Mouse (Mus musculus): ENCODE measurements around the gene Tha1.
A peak's percentile ranks its signal among the peaks of the same experiment; 100 is the strongest.

The Tha1 gene

DNA sequence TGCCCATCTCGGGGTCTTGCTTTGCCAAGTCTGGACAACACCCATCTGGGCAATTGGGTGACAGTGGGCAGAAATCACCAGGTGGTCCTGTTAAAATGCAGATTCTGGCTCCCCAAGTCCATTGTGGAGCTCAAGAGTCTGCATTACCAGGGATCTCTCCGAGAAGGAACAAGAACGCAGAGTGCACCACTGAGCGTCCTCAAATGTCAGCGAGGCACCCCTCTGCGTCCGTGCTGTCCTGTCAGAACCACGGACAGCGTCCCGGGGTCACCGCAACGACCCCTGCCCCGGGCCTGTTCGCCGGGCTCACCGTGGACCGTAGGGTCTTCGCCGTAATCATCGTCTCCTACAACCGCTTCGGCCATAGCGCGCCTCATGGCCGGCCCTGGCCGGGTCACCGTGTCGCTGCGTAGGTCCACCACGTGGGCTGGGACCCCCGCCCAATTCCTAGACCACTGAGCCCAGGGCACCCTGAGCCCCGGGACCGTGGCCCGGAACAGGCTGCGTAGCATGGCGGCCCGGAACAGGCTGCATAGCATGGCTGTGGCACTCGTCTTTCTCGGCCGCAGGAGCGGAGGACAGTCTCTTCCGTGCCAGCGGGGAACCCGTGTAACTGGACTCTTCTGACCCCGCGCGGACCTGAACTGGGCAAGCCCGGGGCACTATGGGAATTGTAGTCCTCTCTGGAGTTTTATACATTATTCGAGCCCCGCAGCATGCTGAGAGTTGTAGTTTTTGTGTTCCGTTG, at the start of gene Tha1:
TSS of gene Tha1 (minus strand) at position 621 of the 748 bp plus-strand sequence.
- peak; percentile 78 for DNase-seq

DNA sequence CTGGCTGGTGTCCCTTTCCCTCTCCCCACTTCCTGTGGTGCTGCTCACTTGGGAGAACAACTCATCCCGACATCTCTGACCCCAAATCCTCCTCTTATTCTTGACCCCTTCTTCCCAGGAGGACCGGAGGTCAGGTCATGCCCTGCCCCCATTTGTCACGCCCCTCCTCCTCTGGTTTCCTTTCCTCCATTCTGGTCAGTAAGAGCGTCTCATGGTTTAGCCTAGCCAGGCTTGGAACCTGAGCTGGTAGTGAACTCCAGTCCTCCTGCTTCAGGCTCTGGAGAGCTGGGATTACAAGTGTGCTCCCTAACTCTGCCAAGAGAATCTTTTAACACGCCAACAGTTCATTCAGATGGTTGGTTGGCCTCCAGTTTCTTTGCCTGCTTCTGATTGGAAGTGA, 45.9 kb upstream of the Tha1 start:
- no peak for DNase-seq

DNA sequence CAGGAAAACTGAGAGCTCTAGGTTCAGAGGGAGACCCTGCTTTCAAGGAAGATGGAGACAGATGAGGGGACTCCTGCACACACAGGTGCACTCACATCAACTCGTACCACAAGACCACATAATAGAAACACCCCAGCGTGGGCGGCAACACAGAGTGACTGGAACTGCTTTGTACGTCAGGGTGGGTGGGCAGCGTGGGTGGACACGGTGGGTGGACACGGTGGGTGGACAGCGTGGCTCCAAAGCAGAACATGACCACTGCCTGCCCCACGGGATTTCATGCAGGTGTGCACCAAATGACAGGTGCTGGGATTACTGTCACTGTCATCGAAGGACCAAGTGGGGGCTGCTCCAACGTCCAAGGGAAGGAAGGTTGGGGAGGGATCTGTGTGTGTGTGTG, 45.3 kb upstream of the Tha1 start:
- no peak for DNase-seq

DNA sequence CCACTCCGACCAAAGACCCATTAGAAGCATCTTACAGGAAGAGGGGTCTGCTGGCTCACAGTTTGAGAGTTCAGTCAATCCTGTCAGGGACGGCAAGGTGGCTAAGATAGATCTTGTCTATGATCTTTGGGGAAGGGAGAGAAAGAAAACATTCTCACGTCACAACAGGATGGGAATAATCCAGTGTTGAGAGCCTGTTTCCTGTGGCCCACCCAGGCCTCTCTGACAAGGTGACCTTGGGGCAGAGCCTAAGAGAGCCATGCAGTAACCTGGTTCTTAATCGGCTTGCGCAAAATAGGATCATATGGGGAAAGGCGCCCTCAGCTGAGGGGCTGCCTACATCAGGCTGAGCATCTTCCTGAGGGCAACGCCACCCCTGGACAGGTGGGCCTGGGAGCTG, 42.6 kb upstream of the Tha1 start:
- DNase-seq = no peak

DNA sequence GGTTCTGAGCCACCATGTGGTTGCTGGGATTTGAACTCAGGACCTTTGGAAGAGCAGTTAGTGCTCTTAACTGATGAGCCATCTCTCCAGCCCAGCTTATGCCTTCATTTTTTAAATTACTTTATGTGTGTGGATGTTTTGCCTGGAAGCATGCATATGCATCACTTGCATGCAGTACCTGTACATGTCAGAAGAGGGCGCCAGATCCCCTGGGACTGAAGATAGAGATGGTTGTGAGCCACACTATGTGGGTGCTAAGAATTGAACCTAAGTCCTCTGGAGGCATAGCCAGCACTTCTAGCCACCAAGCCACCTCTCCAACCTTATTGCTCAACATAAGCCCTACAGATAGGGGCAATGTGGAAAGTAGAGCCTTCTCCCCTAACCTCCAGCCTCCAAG, 42.1 kb upstream of the Tha1 start:
- DNase-seq = peak; percentile 72

DNA sequence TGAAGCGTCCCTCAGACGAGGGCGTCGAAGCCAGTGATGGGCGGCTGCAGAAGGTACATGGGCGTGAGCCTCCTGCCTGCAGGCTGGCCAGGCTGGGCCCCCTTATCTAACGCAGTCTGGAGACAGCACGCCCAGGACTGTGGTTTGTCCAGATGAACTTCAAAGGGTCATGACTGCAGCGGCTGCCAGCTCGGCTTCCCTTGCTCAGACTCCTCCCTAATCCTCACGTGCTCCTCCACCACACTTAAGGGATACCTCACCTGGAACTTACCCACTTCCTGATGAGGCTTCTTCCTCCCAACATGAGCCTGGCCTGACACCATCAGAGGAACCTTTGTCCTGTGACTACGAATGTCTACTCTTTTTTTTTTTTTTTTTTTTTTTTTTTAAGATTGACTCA, 41.2 kb upstream of the Tha1 start:
- no peak for DNase-seq

DNA sequence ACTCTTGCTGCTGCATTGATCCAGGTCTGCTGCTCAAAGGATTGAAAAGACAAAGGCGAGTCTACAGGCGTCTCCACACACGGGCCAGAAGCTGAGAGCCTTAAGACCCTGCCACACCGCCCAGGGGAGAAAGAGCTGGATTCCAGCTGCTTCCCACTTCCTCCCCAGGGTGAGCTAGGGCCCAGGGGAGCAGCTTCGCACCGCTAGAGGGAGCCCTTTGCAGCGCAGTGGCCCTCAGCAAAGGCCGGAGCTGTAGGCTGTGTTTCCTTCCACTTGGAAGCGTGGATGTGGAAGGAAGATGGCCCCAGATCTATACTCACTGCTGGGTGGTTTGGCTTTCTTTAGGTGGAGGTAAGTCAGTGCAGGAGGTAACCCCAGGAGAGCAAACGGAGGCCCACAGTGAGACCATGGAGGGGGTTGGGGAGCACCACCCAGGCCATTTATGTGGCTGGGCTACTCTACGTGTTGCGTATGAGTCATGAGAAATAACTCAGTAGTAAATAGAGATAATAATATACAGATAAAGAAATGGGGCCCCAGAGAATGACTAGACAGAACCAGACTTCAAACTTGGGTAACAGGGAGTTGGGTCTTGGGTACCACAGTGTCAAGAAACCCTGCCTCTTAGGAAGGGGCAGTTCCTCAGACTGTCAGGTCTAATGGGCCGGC, 39.5 kb upstream of the Tha1 start:
- DNase-seq = peak; percentile 92

DNA sequence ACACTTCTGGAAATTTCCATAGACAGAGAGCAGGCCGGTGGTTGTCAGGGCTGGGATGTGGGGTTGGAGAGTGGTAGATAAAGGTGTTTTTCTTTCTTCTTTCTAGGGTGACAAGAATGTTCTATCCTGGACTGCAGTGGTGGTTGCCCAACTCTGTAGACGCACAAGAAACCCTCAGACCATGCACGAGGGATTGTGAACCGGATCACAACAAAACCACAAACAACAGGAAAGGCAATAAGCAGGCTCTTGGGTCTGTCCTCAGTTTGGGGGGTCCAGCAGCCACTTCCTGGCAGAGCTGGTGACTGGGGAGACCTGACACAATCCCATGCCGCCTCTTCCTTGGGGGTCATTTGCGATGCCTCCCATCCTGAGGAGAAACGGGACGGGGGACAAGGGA, 36.1 kb upstream of the Tha1 start:
- DNase-seq = no peak

DNA sequence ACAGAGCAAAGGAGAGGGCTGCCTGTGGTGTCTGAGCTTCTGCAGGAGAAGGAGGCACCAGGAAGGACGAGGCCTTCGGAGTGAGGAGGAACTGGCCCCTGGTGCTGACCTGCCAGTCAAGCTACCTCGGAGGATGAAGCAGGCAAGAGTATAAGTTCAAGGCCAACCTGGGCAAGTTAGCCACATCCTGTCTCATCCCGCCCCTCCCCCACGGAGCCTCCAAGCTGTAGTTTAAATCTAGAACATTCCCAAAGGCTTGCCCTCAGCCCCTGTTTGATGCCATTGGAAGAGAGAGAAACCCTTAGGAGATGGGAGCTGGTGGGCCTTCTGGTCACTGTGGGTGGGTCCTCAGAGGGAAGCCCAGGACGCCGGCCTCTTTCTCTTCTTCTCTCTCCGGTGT, 31.2 kb upstream of the Tha1 start:
- peak; percentile 67 for DNase-seq

DNA sequence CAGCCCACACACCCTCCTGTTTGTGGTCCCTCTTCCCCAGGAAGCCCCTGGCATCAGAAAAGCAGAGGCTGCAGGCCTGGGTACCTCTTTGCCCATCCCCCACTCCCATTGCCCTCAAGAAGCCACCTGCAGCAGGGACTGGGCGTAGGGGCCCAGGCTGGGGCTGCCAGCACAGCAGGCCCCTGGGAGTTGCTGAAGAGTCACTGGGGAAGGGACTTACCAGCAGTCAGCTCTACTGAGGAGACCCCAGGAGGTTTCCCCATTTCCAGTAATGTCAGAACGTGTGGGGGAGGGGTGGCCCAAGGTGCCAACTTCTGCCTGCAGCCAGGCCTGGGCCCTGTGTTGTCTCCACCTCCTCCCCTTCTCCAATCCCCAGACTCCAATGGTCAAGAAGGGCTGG, 29.0 kb upstream of the Tha1 start:
- peak; percentile 83 for DNase-seq

DNA sequence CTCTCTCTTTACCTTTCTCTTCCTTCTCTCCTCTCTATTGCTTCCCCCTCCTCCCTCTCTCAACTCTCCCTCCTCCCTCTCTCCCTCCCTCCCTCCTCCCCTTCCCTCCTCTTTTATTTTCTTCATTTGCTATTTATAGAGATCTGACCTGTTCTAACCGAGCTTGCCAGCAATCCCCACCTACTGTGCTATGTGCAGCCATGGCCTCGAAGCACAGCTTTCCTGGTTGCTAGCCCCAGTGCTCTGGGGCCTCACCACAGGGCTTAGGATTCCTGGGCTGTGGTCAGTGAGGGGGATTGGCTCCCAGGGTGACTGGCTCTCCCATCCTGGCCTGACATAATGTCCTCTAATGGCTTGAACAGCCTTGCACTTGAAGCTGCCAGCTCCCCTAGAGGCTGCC, 23.3 kb upstream of the Tha1 start:
- no peak for DNase-seq

DNA sequence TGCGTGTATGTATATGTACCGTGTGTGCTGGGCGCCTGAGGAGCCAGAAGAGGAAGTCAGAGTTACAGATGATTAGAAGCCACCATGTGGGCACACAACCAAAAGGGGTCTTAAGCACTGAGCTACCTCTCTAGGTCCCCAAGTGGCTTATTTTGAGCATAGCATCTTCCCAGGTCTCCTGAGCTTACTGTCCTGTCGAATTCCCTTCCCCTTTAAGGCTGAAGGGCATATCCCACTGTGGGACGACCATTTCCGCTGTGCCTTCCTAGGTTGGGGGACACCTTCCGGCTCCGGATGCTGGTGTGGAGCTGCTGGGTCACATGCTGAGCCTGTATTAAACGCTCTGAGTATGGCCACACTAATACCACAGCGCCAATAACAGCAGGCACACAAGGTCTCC, 21.4 kb upstream of the Tha1 start:
- no peak for DNase-seq

DNA sequence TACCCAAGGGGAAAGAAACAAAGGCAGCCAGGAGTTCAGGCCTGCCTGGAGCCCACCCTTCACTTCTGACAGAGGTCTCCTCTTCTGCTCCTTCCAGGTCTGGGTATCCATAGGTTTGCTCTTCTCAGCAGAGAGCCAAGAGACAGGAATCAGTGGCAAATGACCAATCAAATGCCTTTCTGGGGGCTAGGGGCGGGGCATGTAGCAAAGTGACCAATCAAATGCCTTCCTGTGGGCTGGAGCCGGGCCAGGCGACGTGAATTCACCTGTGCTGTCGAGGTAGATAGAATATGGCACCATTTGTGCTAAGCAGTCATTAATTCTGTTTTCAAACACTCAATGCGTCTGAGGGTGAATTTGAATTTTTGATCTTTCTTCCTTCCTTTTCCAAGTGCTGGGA, 18.9 kb upstream of the Tha1 start:
- DNase-seq = peak; percentile 84

DNA sequence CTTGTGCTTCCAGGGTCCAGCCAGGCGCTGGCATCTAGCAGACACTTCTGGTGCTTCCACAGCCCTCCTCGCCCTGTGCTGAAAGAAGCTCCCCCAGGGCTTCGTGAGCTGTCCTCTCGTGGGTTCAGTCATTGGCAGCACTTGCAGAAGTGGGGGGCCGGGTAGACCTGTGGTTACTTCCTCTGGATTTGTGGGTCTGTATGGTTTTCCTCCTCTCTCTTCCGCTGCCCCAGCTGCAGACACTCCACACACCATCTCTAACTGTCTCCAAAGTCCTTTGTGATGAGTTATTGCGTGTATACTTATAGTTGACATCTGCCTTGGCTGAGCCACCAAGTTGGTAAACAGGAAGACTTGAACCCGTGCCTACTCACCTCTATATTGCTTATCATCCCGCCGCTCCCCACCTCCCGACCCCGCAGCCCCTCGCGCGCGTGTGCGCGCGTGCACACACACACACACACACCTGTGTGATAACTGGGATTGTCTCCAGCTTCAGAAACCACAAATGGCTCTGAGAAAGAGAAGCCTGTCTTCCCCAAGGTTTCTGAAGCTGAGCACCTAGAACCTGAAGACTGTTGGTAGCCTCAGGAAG, 18.4 kb upstream of the Tha1 start:
- peak; percentile 69 for DNase-seq

DNA sequence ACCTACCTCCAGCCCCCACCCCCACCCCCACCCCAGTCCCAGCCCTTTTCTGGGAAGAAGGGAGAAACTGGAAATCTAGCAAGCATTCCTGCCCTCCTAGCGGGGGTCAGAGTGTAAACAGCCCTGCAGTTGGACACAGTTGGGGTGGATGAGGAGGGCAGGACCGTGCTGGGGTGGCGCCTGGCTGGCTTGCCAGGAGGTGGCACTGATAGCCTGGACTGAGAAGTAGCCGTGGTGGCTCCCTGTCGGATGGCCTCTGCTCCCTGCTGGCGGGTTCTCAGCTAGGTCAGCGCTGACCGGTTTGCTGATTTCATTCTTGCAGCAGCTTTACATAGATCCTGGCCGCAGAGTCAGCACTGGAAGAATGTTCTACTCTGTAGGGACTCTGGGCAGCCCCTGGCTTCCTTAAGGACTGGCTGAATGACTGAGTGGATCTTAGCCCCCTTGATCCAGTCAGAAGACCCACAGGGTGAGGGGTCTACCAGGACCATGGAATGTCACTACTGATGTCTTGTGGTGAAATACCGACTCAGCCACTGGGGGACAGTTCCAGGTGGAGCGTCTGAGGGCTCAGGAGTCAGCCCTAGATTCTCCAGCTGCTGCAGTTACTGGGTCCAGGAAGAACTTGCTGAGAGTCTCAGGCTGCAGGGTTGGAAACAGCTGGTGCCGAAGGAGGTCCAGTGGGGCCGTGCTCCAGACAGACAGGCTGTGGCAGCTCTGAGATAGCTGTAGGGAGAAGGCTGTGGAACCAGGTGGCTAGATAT, 17.4 kb upstream of the Tha1 start:
- DNase-seq = peak; percentile 50

DNA sequence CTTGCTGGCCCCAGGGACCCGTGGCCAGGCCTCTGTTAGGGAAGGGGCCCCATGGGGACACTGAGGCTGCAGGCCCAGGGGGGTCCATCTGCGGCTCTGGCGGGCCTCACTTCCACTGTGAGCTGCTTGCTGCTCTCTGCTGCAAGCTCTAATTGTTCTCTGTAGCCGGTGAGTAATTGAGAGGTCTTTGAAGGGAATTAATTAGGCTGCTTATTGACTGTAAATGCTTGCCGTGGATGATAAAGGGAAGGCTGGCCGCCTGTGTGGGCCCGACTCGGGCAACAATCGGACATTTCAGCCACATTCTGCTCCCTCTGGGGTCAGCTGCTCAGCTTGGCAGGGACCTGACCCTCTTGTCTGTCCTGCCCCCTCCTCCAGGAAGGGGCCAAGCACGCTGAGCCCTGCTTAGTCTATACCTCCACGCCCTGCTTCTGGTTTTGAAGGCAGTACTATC, 16.6 kb upstream of the Tha1 start:
- DNase-seq = no peak

DNA sequence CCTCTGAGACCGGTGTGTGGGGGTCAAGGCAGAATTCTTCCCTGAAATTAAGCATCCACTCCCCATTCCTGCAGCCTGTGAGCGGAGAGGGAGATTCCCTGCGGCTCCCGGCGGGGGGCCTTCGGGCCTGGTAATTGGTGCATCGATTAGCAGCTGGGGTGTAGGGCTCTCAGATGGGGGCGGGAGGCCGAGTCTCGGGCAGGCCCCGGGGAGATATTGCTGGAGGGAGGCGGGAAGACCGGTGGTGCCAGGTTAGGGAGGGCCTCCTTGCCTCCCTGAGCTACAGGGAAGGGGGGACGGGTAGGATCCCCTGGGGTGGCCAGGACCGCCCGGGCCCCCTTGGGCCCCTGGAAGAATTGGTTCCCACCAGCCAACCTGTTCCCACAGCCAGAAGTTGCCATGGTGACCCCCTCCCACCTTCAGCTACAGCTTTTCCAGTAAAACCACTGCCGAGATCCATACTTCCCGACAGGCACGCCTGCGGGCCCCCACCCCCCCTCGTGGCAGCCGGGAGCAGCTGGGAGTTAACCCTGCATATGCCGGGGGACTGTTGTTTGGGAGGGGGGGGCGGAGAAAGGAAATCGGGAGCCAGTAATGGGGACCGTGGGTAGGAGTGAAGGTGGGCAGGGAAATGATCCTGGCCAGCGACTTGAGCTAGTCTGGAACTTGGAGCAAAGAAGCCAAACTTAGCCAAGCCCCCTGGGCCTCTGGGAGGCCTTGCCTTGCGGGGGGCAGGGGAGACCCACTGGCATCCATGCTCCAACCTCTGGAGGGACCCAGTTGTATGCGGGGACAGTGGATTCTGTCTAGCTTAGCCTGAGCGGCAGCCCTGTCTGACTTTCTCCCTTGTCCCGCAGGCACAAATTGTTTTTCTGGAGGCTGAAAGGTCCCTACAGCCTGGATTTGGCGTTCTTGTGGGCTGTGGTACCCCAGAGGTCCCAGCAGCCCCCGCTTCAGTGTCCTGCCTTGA, 15.9 kb upstream of the Tha1 start:
- DNase-seq = no peak

DNA sequence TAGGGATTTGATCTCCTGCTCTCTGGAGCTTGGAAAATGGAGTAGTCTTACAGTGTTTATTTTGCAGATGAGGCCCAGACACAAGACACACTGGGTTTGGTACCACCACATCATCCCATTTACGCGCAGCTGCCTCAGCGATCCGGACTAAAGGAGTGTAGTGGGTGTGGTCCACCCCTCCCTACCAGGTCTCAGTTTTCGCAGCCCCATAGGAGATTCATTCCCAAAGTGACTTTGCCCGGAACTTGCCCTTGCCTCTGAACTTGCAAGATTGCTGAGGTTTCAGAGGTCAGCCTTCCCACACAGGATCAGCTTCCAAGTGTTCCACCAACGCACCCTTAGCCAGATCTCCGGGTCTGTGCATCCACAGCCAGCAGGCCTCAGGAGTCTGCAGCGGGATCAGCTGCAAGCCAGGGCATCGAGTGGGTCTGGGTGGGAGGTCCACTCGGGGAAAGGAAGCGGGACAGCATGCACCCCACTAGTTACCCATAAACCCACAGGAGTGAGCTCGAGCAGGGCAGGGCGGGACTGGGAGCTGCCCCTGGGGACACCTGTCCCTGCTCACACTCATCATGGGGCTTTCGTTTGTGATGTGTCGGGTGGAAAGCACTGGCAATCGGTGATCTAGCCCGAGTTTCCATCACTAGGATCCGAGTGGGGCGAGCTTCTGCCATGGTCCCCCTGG, 15.0 kb upstream of the Tha1 start:
- no peak for DNase-seq

DNA sequence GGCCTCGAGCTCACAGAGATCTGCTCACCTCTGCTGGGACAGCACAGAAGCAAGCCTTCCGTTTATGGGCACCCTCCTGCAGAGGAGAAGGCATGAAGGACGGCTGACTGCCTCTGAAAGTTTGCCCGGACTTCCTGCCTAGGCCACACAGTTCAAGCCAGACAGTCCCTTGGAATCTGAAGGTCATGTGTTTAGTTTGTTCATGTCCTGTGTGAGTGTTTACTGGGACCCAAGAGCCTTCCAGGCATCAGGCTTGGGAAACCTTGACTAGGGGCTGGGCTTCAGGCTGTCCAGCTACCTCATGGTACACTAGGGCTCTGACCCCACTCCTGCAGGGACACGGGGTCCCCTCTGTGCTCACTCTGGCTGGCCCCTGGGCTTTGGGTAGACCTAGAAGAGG, 12.7 kb upstream of the Tha1 start:
- no peak for DNase-seq

DNA sequence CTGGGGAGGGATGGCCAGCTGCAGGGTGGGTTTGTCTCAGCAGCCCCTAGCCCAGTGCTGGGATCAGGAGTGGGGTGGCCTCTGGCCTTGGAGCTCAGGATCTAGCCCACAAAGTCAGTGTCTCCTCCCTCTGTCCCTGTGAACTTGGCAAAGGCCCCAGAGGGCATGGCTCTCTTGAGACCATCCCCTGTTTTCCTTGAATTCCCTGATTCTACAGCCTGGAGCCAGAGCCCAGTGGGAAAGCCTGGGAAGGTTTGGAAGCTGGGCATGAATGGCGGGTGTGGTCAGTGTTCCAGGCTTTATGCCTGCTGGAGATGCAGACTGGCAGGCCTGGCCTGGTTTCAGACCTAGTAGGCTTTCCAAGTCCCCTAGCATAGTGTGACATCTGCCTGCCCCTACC, 8.9 kb upstream of the Tha1 start:
- no peak for DNase-seq

DNA sequence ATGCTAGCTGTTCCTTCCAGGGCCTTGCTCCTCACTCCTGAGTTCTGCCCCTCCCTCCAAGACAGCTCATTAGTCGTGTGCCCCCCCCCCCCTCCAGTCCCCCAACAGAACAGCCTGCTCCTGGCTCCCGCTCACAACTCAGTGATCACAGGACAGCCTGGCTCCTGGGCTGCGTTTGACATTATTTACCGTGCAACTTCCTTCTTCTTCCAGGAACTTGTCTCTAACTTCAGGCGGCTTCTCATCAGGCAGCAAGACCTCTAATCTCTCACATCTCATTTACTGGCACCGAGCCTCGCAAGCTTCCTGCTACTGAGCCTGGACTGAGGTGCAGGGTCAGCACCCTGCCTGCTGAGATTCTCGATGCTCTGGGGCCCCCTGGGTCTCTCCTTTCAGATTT, 8.5 kb upstream of the Tha1 start:
- peak; percentile 35 for DNase-seq

DNA sequence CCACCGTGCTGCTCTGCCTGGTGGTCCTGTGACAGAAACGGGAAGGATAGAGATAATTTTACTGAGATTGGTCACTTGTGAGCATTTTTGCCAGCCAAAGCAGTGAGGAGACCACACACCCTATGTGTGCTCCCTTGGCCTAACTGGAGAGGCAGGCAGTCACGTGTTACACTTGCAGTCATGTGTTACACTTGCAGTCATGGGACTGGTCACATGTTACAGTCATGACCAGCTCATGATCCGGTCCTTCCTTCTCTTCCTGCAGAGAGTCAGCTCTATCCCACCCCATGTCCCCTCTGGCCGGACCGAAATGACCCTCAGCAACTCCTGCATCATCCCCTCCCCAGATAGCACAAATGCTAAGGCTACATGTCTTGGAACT, 7.7 kb upstream of the Tha1 start:
- no peak for DNase-seq
